Mouse (Mus musculus) heart, adult 2 months (tissue): ENCODE measurements around the gene Ttll10. TPM values are rescaled to one million over a fixed set of nuclear protein-coding genes. Genes with fewer than 3 reads are reported as not detected.

Experiments used
- DNase-seq, 2 experiments: peaks; one replicate each; pipeline ENCODE4 v3.0.0; 2021
- H3K27ac ChIP-seq: fragments of 200-600 bp; 2 replicates; pipeline ENCODE4 v1.8.1; 2022
- H3K27me3 ChIP-seq: fragments of 200-500 bp; 2 replicates; pipeline ENCODE4 v1.6.1; 2012; ENCODE audit warnings: mild to moderate bottlenecking, low read length, inconsistent platforms, mixed read lengths; ENCODE audit not compliant: control insufficient read depth, insufficient read depth
- H3K36me3 ChIP-seq: fragments of 200-500 bp; 2 replicates; pipeline ENCODE4 v1.6.1; 2012; ENCODE audit warnings: low read length, inconsistent platforms; ENCODE audit not compliant: control insufficient read depth, insufficient read depth
- H3K4me1 ChIP-seq: fragments of 200-500 bp; 2 replicates; pipeline ENCODE4 v1.6.1; 2011; ENCODE audit warnings: low read length; ENCODE audit not compliant: control insufficient read depth, insufficient read depth
- H3K4me3 ChIP-seq: fragments of 200-600 bp; 2 replicates; pipeline ENCODE4 v1.8.1; 2022
- H3K79me2 ChIP-seq: fragments of 200-500 bp; replicated peaks from 2 replicates; pipeline ENCODE4 v1.6.1; 2012; ENCODE audit warnings: mild to moderate bottlenecking, inconsistent platforms, low read length, moderate library complexity, mixed read lengths; ENCODE audit not compliant: control insufficient read depth, insufficient read depth
- H3K9ac ChIP-seq: fragments of 200-500 bp; 2 replicates; pipeline ENCODE4 v1.6.1; 2012; ENCODE audit warnings: low read depth, mild to moderate bottlenecking, control low read depth, inconsistent platforms, low read length, mixed read lengths
- CTCF ChIP-seq: fragments of 200-600 bp; IDR thresholded peaks from 2 replicates; pipeline ENCODE4 v1.8.1; 2022; ENCODE audit warnings: antibody characterized with exemption, mild to moderate bottlenecking, moderate library complexity
- EP300 ChIP-seq: fragments of 200-500 bp; IDR thresholded peaks from 2 replicates; pipeline ENCODE4 v1.6.1; 2011; ENCODE audit warnings: low read depth, low read length, control low read depth; ENCODE audit not compliant: insufficient read depth
- POLR2A ChIP-seq: fragments of 200-500 bp; IDR thresholded peaks from 2 replicates; pipeline ENCODE4 v1.6.1; 2011; ENCODE audit warnings: mild to moderate bottlenecking, low read depth, low read length, control low read depth; ENCODE audit not compliant: insufficient read depth
- WGBS: fragments of 180-500 bp; shearing (Covaris S2); methylation state at CpG from one replicate; pipeline ENCODE4 v1.1.7; 2018; 5-methylcytosine and 5-hydroxymethylcytosine counted together
- intact Hi-C: fragments of 180-260 bp; cut with DNase I; formaldehyde crosslinking; loops from one replicate; pipeline ENCODE4 v1.15.1; 2025
- polyA plus RNA-seq: library from polyadenylated mRNA; depleted of rRNA; stranded (reverse); fragments of >200 nt; gene quantifications from 2 replicates; pipeline ENCODE4 v1.2.3, GENCODE M21; 2012
- total RNA-seq, 2 experiments: library from RNA; stranded (reverse); gene quantifications; 2 replicates each; pipeline ENCODE4 v1.2.3; 2021

Ttll10 gene
- total and polyA plus RNA-seq, 3 experiments, result 1.1 TPM; not detected in 2

DNA sequence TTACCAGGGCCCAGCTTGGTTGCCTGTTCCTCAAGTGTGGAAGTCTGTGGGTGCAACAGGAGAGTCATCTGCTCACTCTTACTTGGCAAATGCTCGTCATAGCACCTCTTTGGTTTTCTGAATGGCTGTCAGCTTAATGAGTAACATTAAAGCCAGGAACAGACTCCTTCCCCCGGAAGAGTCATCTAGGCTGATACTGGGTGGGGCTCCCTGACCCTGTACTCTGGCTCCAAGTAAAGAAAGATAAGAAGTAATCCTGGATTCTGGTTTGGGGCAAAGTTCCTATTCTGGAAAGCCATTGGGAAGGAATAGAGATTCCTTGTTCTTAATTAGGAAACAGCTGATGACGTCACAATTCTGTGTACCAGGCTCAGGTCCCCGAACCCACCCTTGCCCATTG, 5.1 kb downstream of the Ttll10 start:
- DNase-seq, result no peak
- 63% methylated on average over 4 of the region's 4 CpGs for WGBS
- Histone ChIP-seq H3K27ac (no peak overlapping the region), H3K27me3 (no peaks in the 10 kb centered on the region), H3K36me3 (no peaks in the 10 kb centered on the region), H3K79me2 (no peaks in the 10 kb centered on the region), H3K4me3 (no peak overlapping the region), H3K4me1 (no peaks in the 10 kb centered on the region), H3K9ac (no peak overlapping the region)
- no peak for TF ChIP-seq POLR2A
- TF ChIP-seq CTCF, result no peak
- TF ChIP-seq EP300, result no peak
- intact Hi-C loops, result no loop called here

DNA sequence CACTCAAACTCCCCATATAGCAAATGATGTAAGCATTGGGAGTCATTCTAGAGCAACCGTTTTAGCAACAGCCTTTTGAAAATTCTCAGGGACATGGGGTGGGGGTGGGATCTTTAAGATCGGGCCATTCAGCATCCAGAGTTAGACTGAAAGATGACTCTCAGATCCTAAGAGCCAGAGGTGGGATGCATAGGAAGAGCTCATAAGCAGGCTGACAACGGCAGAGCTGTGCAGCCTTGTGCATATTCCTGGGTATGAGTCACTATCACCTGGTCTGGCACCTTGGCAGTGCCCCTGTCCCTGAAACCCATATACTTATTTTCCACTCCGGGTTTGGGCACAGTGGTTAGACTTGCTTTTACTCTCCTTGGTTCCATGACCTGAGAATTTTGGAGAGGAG, 6.1 kb downstream of the Ttll10 start:
- no peak overlapping the region for H3K27ac ChIP-seq
- H3K27me3 ChIP-seq, result no peaks in the 10 kb centered on the region
- no peak overlapping the region for H3K4me3 ChIP-seq
- no peaks in the 10 kb centered on the region for H3K36me3 ChIP-seq
- H3K79me2 ChIP-seq, result no peaks in the 10 kb centered on the region
- no peak overlapping the region for H3K9ac ChIP-seq
- WGBS, result 39% methylated on average over 4 of the region's 4 CpGs
- intact Hi-C loops, result no loop called here
- TF ChIP-seq CTCF (no peak), POLR2A (no peak), EP300 (no peak)
- no peaks in the 10 kb centered on the region for H3K4me1 ChIP-seq
- no peak for DNase-seq

DNA sequence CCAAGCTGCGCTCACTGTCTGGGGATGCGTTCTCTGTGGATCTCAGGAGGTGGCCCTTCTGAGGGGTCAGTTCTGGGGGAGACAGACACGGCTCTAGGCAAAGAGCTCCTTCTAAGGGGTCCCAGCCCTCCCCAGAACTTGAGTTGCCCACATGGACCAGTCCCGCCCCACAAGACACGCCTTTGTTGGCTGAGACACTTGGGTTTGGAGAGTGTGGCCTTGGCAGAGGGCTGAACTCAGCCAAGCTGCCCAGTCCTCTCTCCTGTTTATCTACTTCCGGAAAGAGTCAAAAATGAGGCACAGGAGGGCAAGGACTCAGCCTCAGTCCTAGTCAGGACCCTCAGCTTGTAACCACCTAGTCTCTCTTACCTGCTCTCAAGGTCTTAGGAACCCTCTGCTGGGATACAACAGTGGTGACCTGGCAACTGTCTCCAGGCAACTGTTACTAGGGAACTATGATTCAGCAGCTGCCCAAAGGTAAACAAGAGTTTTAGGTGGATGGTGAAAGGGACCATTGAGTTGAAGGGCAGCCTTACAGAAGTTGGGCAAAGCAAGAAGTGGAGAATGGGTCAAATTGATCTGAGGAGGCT, 8.7 kb downstream of the Ttll10 start:
- no peak overlapping the region for H3K4me3 ChIP-seq
- H3K79me2 ChIP-seq, result no peaks in the 10 kb centered on the region
- no peaks in the 10 kb centered on the region for H3K27me3 ChIP-seq
- no peak for TF ChIP-seq POLR2A
- TF ChIP-seq CTCF, result no peak
- TF ChIP-seq EP300, result no peak
- DNase-seq, result no peak
- H3K36me3 ChIP-seq, result no peaks in the 10 kb centered on the region
- WGBS, result 48% methylated on average over 6 of the region's 6 CpGs
- no peak overlapping the region for H3K9ac ChIP-seq
- intact Hi-C loops, result no loop called here
- no peaks in the 10 kb centered on the region for H3K4me1 ChIP-seq
- H3K27ac ChIP-seq, result no peak overlapping the region

DNA sequence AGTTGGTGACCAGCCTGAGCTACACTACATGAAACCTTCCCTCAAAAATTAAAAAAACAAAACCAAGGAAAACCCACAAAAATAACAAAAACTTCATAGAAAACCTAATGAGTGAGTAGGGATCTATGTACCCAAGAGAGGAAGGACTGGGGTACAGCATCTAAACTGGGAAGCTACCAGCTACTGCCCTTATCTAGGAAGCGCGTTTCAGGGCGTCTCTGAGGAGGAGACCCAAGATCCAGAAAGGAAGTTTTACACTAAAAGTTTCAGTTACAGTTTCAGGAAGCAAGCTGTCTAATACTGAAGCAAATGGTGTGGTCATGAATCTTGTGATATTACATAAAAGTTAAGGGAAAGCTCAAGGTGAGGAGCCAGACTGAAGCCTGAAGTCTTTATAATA, 9.4 kb downstream of the Ttll10 start:
- WGBS, result 38% methylated on average over 3 of the region's 3 CpGs

DNA sequence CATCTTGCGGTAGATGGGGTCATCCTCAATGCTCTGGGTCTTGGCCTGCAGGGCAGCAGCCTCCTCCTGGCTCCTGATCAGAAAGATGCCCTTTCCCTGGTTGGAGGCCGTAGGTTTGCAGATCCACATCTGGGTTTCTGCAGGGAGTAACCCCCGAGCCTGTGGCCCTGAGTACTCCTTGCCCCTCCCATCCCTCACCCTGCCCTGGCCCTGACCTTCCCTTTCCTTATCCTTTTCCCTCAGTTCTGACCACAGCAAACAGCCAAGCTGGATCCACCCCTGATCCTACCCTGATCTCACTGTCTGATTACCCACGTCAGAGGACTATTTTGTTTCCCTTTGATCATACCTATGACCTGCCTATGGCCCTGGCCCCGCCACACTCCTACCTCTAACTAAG, 14.5 kb downstream of the Ttll10 start:
- 61% methylated on average over 5 of the region's 5 CpGs for WGBS
- no peak for DNase-seq
- intact Hi-C loops, result no loop called here

More for the DNA sequence above, 9.4 kb downstream of the Ttll10 start:
- H3K4me1 ChIP-seq, result no peaks in the 10 kb centered on the region
- no peaks in the 10 kb centered on the region for H3K27me3 ChIP-seq
- intact Hi-C loops, result no loop called here
- no peak overlapping the region for H3K4me3 ChIP-seq
- TF ChIP-seq POLR2A (no peak), CTCF (no peak), EP300 (no peak)
- H3K27ac ChIP-seq, result no peak overlapping the region
- DNase-seq, result no peak
- no peaks in the 10 kb centered on the region for H3K36me3 ChIP-seq
- H3K9ac ChIP-seq, result no peak overlapping the region
- no peaks in the 10 kb centered on the region for H3K79me2 ChIP-seq

DNA sequence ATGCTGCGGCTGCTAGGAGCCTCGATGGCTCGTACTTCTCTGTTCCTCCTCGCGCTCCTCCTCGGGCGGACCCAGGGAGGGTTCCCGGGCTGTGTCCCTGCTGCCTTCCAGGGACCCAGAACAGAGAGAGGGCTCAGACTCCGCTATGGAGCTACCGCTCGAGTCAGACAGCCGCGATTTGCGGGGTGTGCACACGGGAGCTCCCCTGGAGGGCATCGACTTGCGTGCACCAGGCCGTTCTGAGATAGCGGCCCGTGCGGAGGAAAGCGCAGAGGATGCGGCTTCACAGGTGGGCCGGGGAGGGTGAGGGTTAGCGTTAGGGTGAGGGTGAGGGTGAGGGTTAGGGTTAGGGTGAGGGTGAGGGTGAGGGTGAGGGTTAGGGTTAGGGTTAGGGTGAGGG, 24.3 kb downstream of the Ttll10 start:
- Histone ChIP-seq H3K27me3 (peaks cover 2% of the 10 kb centered on the region; the same call in 1 of the 2 replicates), H3K4me3 (no peak overlapping the region), H3K4me1 (peaks cover 14% of the 10 kb centered on the region), H3K27ac (no peak overlapping the region), H3K79me2 (no peaks in the 10 kb centered on the region), H3K9ac (peak overlapping the region; percentile 11; the same call in 1 of the 2 replicates), H3K36me3 (no peaks in the 10 kb centered on the region)
- TF ChIP-seq POLR2A (no peak), EP300 (no peak), CTCF (no peak)
- no peak for DNase-seq
- intact Hi-C loops, result loop anchor here (5.0 kb wide), 1 partner anchor 43 kb away; the partner anchor contains the start of genes B3galt6 and Sdf4
- 9% methylated on average over 25 of the region's 25 CpGs for WGBS

More for the DNA sequence above, 14.5 kb downstream of the Ttll10 start:
- Histone ChIP-seq H3K79me2 (no peaks in the 10 kb centered on the region), H3K4me1 (no peaks in the 10 kb centered on the region), H3K27me3 (no peaks in the 10 kb centered on the region), H3K4me3 (no peak overlapping the region), H3K9ac (no peak overlapping the region), H3K27ac (no peak overlapping the region), H3K36me3 (no peaks in the 10 kb centered on the region)
- TF ChIP-seq EP300 (no peak), CTCF (no peak), POLR2A (no peak)
